Mouse (Mus musculus): Measurements from ENCODE around the gene Dysf. TPM values are rescaled to one million over a fixed set of nuclear protein-coding genes. Genes with fewer than 3 reads are reported as not detected.

Gene Dysf
- polyA plus RNA-seq, 1 experiment from 2014 or later = 5.6 TPM

Other genes with a start within 250 kb of the Dysf start
- not detected in 2 replicates for gene Ankrd53, start 245.9 kb upstream of the Dysf start, polyA plus RNA-seq (2015; fragmentation: Nextera tagmentation; extraction: Ambion mirVana)
- 66.4 and 66.7 TPM in 2 replicates for gene Tex261, start 232.8 kb upstream of the Dysf start, polyA plus RNA-seq (2015; fragmentation: Nextera tagmentation; extraction: Ambion mirVana)
- 86.3 and 91.3 TPM in 2 replicates for gene Nagk, start 213.6 kb upstream of the Dysf start, polyA plus RNA-seq (2015; fragmentation: Nextera tagmentation; extraction: Ambion mirVana)
- 23.2 and 23.9 TPM in 2 replicates for gene Paip2b, start 176.8 kb upstream of the Dysf start, polyA plus RNA-seq (2015; fragmentation: Nextera tagmentation; extraction: Ambion mirVana)
- 77.2 and 84.7 TPM in 2 replicates for gene Zfp638, start 141.5 kb upstream of the Dysf start, polyA plus RNA-seq (2015; fragmentation: Nextera tagmentation; extraction: Ambion mirVana)